Mouse (Mus musculus) ES-Bruce4 (cell line): ENCODE measurements around the gene Dab1.

Source experiments
- CTCF ChIP-seq: IDR thresholded peaks from one replicate; pipeline ENCODE4 v1.8.1; 2011; ENCODE audit warnings: low read depth, low read length
- EP300 ChIP-seq: IDR thresholded peaks from 2 replicates; pipeline ENCODE4 v1.6.1; 2011; ENCODE audit warnings: low read depth, low read length; ENCODE audit not compliant: insufficient read depth
- POLR2A ChIP-seq: IDR thresholded peaks from one replicate; pipeline ENCODE4 v1.8.1; 2011; ENCODE audit warnings: low read length; ENCODE audit not compliant: insufficient read depth

DNA sequence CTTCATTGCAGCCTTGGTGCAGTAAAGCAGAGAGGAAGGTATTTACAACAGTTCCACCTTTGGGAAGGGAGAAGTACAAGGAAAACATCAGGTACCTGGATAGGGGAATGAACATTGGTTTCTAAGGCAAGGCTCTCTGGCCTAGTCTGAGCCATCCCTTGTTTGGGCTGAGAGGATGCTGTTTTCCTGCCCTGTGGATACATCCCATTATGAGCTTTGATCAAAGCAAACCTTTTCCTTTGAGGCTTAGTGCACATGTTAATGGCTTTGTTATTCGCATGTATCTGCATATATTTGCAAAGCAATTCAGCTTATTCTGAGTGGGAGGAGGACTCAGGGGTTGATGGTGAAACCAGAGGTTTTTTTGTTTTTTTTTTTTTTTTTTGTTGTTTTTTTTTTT, 185.3 kb downstream of the Dab1 start:
- TF ChIP-seq CTCF: no peak
- no peak for TF ChIP-seq POLR2A
- TF ChIP-seq EP300: no peak
